Mouse (Mus musculus): ENCODE results near the gene Ttc39a.

DNA sequence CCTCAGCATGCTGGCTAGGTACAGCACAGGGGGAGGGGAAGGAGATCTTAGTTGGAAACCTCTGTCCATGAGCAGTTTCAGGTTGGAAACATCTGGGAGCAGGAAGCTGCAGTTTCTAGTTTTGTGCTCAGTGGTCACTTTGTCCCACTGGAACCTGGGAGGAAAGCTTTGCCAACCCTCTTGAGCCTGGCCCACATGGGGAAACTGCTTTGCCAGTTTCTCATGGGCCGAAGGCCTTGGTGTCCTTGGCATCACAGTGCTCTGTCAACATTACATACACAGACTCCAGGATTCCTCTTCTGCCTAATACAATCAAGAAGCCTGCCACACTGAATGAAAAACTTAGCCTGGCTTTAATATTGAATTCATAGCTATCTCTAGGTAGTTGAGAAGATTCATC lies 76.3 kb downstream of the Ttc39a start:
- TF ChIP-seq CTCF (IDR thresholded peaks at IDR 0.05; ENCODE audit: low read depth) (no peak), EP300 (IDR thresholded peaks at IDR 0.05; ENCODE audit: low read depth) (no peak)

Data from heart, postnatal 0 days (tissue).